Mouse (Mus musculus): Measurements from ENCODE around the gene Olfr214. TPM values are rescaled to one million over a fixed set of nuclear protein-coding genes. Genes with fewer than 3 reads are reported as not detected.
"Not testable (repeated sequence)": the region's sequence is repeated elsewhere in the genome, so short reads cannot be mapped to it uniquely, and the experiment has no call there.

Olfr214 gene
- total RNA-seq (2014; rRNA removed; ENCODE audit: low replicate concordance) (not detected in 2 replicates), polyA plus RNA-seq (2015; fragmentation: Nextera tagmentation; extraction: Ambion mirVana) (not detected in 2 replicates)

- WGBS = 50% methylated on average over 1 of the region's 1 CpGs
- no peak within 1 kb of the TSS for H3K4me3 ChIP-seq (ENCODE audit: low read depth, low read length)
- no peak within 1 kb of the TSS for H3K4me2 ChIP-seq (ENCODE audit: low read depth, low read length)
- no peak within 1 kb of the TSS for H3K9ac ChIP-seq (replicated peaks; ENCODE audit: low read depth, low read length)
- H3K27me3 ChIP-seq (ENCODE audit: control insufficient read depth, insufficient read depth, low read length) = no peaks in the 10 kb centered on the region
- DNase-seq (ENCODE audit: low spot score) = no peak
- no peaks in the 10 kb centered on the region for H3K36me3 ChIP-seq (replicated peaks; ENCODE audit: control insufficient read depth, insufficient read depth, low read length)
- ATAC-seq (ENCODE audit: insufficient read depth, low read depth) = no peak
- H3K9me3 ChIP-seq (replicated peaks; ENCODE audit: control insufficient read depth, low read length) = no peaks in the 10 kb centered on the region
- no peak for TF ChIP-seq EP300 (IDR thresholded peaks at IDR 0.05; ENCODE audit: low read depth)
- no peak for TF ChIP-seq CTCF (IDR thresholded peaks at IDR 0.05; ENCODE audit: low read depth)
- no peaks in the 10 kb centered on the region for H3K4me1 ChIP-seq (ENCODE audit: control insufficient read depth, insufficient read depth)
- no peak within 1 kb of the TSS for H3K27ac ChIP-seq (ENCODE audit: low read depth)
Measured at GRCm38 (mm10) chr6:116553935-116554334, at the start of gene Olfr214. Olfr214 (plus strand) TSS chr6:116554235.

- ATAC-seq (ENCODE audit: insufficient read depth, low read depth) = not testable (repeated sequence)
- 84% methylated on average over 19 of the region's 20 CpGs for WGBS
Measured at GRCm38 (mm10) chr6:116506302-116507003, 47.6 kb upstream of the Olfr214 start, which contains the start of gene Olfr212. Olfr212 (plus strand) TSS chr6:116506516.

GRCm38 (mm10) chr6:116514832-116515231, 39.2 kb upstream of the Olfr214 start:
- TF ChIP-seq EP300 (IDR thresholded peaks at IDR 0.05; ENCODE audit: low read depth) (no peak), CTCF (IDR thresholded peaks at IDR 0.05; ENCODE audit: low read depth) (no peak)
- Histone ChIP-seq H3K27ac (ENCODE audit: low read depth) (no peak overlapping the region), H3K4me3 (ENCODE audit: low read depth, low read length) (no peak overlapping the region), H3K9me3 (replicated peaks; ENCODE audit: control insufficient read depth, low read length) (no peaks in the 10 kb centered on the region), H3K36me3 (replicated peaks; ENCODE audit: control insufficient read depth, insufficient read depth, low read length) (no peaks in the 10 kb centered on the region), H3K9ac (replicated peaks; ENCODE audit: low read depth, low read length) (no peak overlapping the region), H3K27me3 (ENCODE audit: control insufficient read depth, insufficient read depth, low read length) (no peaks in the 10 kb centered on the region), H3K4me2 (ENCODE audit: low read depth, low read length) (no peak overlapping the region), H3K4me1 (ENCODE audit: control insufficient read depth, insufficient read depth) (no peaks in the 10 kb centered on the region)
- ATAC-seq (ENCODE audit: insufficient read depth, low read depth) (no peak), DNase-seq (ENCODE audit: low spot score) (no peak)

More at GRCm38 (mm10) chr6:116506302-116507003, 47.6 kb upstream of the Olfr214 start, which contains the start of gene Olfr212:
- H3K36me3 ChIP-seq (replicated peaks; ENCODE audit: control insufficient read depth, insufficient read depth, low read length); H3K4me3 ChIP-seq (ENCODE audit: low read depth, low read length); H3K27me3 ChIP-seq (ENCODE audit: control insufficient read depth, insufficient read depth, low read length); H3K4me1 ChIP-seq (ENCODE audit: control insufficient read depth, insufficient read depth); H3K27ac ChIP-seq (ENCODE audit: low read depth); DNase-seq (ENCODE audit: low spot score); H3K4me2 ChIP-seq (ENCODE audit: low read depth, low read length); H3K9ac ChIP-seq (replicated peaks; ENCODE audit: low read depth, low read length): not testable (repeated sequence)
- H3K9me3 ChIP-seq (replicated peaks; ENCODE audit: control insufficient read depth, low read length) = peaks cover 12% of the 10 kb centered on the region; the same call in 1 of the 2 replicates

- no peak within 1 kb of the TSS for H3K4me2 ChIP-seq (ENCODE audit: low read depth, low read length)
- no peaks in the 10 kb centered on the region for H3K9me3 ChIP-seq (replicated peaks; ENCODE audit: control insufficient read depth, low read length)
- no peak within 1 kb of the TSS for H3K4me3 ChIP-seq (ENCODE audit: low read depth, low read length)
- no peaks in the 10 kb centered on the region for H3K4me1 ChIP-seq (ENCODE audit: control insufficient read depth, insufficient read depth)
- no peak for TF ChIP-seq EP300 (IDR thresholded peaks at IDR 0.05; ENCODE audit: low read depth)
- no peak for TF ChIP-seq CTCF (IDR thresholded peaks at IDR 0.05; ENCODE audit: low read depth)
- no peak within 1 kb of the TSS for H3K9ac ChIP-seq (replicated peaks; ENCODE audit: low read depth, low read length)
- no peak for DNase-seq (ENCODE audit: low spot score)
- H3K27me3 ChIP-seq (ENCODE audit: control insufficient read depth, insufficient read depth, low read length) = no peaks in the 10 kb centered on the region
- no peaks in the 10 kb centered on the region for H3K36me3 ChIP-seq (replicated peaks; ENCODE audit: control insufficient read depth, insufficient read depth, low read length)
- no peak for ATAC-seq (ENCODE audit: insufficient read depth, low read depth)
- WGBS = 69% methylated on average over 1 of the region's 1 CpGs
- no peak within 1 kb of the TSS for H3K27ac ChIP-seq (ENCODE audit: low read depth)
Measured at GRCm38 (mm10) chr6:116538156-116538555, 15.9 kb upstream of the Olfr214 start, which contains the start of gene Olfr213. Olfr213 (plus strand) TSS chr6:116538456.

GRCm38 (mm10) chr6:116542500-116542899, 11.5 kb upstream of the Olfr214 start:
- TF ChIP-seq EP300 (IDR thresholded peaks at IDR 0.05; ENCODE audit: low read depth) (no peak), CTCF (IDR thresholded peaks at IDR 0.05; ENCODE audit: low read depth) (no peak)
- ATAC-seq (ENCODE audit: insufficient read depth, low read depth) = no peak
- 71% methylated on average over 2 of the region's 2 CpGs for WGBS

GRCm38 (mm10) chr6:116550841-116551240, 3.2 kb upstream of the Olfr214 start, which contains the start of gene Gm5580:
Gm5580 (plus strand) TSS chr6:116551141.
- not testable (repeated sequence) for H3K9me3 ChIP-seq (replicated peaks; ENCODE audit: control insufficient read depth, low read length); ATAC-seq (ENCODE audit: insufficient read depth, low read depth); H3K27me3 ChIP-seq (ENCODE audit: control insufficient read depth, insufficient read depth, low read length); DNase-seq (ENCODE audit: low spot score); H3K4me2 ChIP-seq (ENCODE audit: low read depth, low read length); H3K9ac ChIP-seq (replicated peaks; ENCODE audit: low read depth, low read length); H3K4me1 ChIP-seq (ENCODE audit: control insufficient read depth, insufficient read depth); H3K4me3 ChIP-seq (ENCODE audit: low read depth, low read length); H3K36me3 ChIP-seq (replicated peaks; ENCODE audit: control insufficient read depth, insufficient read depth, low read length); H3K27ac ChIP-seq (ENCODE audit: low read depth)
- WGBS = 90% methylated on average over 11 of the region's 11 CpGs

More at GRCm38 (mm10) chr6:116542500-116542899, 11.5 kb upstream of the Olfr214 start:
- Histone ChIP-seq H3K36me3 (replicated peaks; ENCODE audit: control insufficient read depth, insufficient read depth, low read length) (no peaks in the 10 kb centered on the region), H3K27me3 (ENCODE audit: control insufficient read depth, insufficient read depth, low read length) (no peaks in the 10 kb centered on the region), H3K9ac (replicated peaks; ENCODE audit: low read depth, low read length) (no peak overlapping the region), H3K4me2 (ENCODE audit: low read depth, low read length) (no peak overlapping the region), H3K4me1 (ENCODE audit: control insufficient read depth, insufficient read depth) (no peaks in the 10 kb centered on the region), H3K4me3 (ENCODE audit: low read depth, low read length) (no peak overlapping the region), H3K27ac (ENCODE audit: low read depth) (no peak overlapping the region), H3K9me3 (replicated peaks; ENCODE audit: control insufficient read depth, low read length) (no peaks in the 10 kb centered on the region)
- DNase-seq (ENCODE audit: low spot score) = no peak

Measured in heart, postnatal 0 days (tissue).